In genomic region chr8:84656641-84657126, GRCm38 (mm10) we compare ENCODE assay signal across 7 mouse cellular contexts. TPM values are rescaled to one million over a fixed set of nuclear protein-coding genes. Genes with fewer than 3 reads are reported as not detected.
A peak's percentile ranks its signal among the peaks of the same experiment; 100 is the strongest.
DNase-seq lines count a peak whose midpoint lies in the region; ATAC-seq and TF ChIP-seq lines count a peak whose summit lies in the region.

No protein-coding gene starts in this region.

- no peaks in the 10 kb centered on the region for H3K36me3 ChIP-seq in intestine, embryonic 14.5 days (ENCODE audit: control insufficient read depth, insufficient read depth, low read length)
- H3K36me3 ChIP-seq in liver, postnatal 0 days (replicated peaks; ENCODE audit: insufficient read depth, low read length), result no peaks in the 10 kb centered on the region
- H3K36me3 ChIP-seq in neural tube, embryonic 12.5 days, result no peaks in the 10 kb centered on the region

- H3K4me1 ChIP-seq in intestine, embryonic 14.5 days (replicated peaks; ENCODE audit: control insufficient read depth, insufficient read depth, low read length), result peaks cover 56% of the 10 kb centered on the region
- peaks cover 50% of the 10 kb centered on the region for H3K4me1 ChIP-seq in liver, postnatal 0 days (ENCODE audit: insufficient read depth)
- peaks cover 45% of the 10 kb centered on the region for H3K4me1 ChIP-seq in neural tube, embryonic 12.5 days

- intact Hi-C loops in gastrocnemius, postnatal 14 days (cut with DNase I; ENCODE audit: low total_unique reads), result no loop called here

- peak overlapping the region; percentile 87 for H3K4me2 ChIP-seq in intestine, embryonic 14.5 days (ENCODE audit: low read length)
- H3K4me2 ChIP-seq in liver, postnatal 0 days (ENCODE audit: low read depth, low read length), result peak overlapping the region; percentile 75
- peak overlapping the region; percentile 56 for H3K4me2 ChIP-seq in neural tube, embryonic 12.5 days (replicated peaks)

- no peaks in the 10 kb centered on the region for H3K9me3 ChIP-seq in intestine, embryonic 14.5 days (ENCODE audit: control insufficient read depth, low read length)
- H3K9me3 ChIP-seq in liver, postnatal 0 days (ENCODE audit: low read length), result no peaks in the 10 kb centered on the region
- no peaks in the 10 kb centered on the region for H3K9me3 ChIP-seq in neural tube, embryonic 12.5 days

- no peak for TF ChIP-seq EP300 in liver, postnatal 0 days (IDR thresholded peaks at IDR 0.05; ENCODE audit: low read depth)

- TF ChIP-seq CTCF in liver, postnatal 0 days (IDR thresholded peaks at IDR 0.05; ENCODE audit: low read depth), result no peak

- peak; percentile 88 for DNase-seq in NIH3T3 (ENCODE audit: low read depth)
- peak; percentile 56 to 57 for DNase-seq in cerebellum, postnatal 14 days
- DNase-seq in gastrocnemius, postnatal 14 days, result peak; percentile 72
- peak; percentile 87 for DNase-seq in intestine, embryonic 14.5 days (ENCODE audit: low spot score)
- DNase-seq in liver, postnatal 0 days, result peak; percentile 77
- DNase-seq in thymus, postnatal 36 days, result peak; percentile 73 to 85

- H3K27ac ChIP-seq in intestine, embryonic 14.5 days (ENCODE audit: low read depth), result peak overlapping the region; percentile 99
- peak overlapping the region; percentile 67 for H3K27ac ChIP-seq in liver, postnatal 0 days (ENCODE audit: low read depth)
- peak overlapping the region; percentile 83 for H3K27ac ChIP-seq in neural tube, embryonic 12.5 days

- no peaks in the 10 kb centered on the region for H3K27me3 ChIP-seq in intestine, embryonic 14.5 days (replicated peaks; ENCODE audit: control insufficient read depth, insufficient read depth, low read length)
- H3K27me3 ChIP-seq in liver, postnatal 0 days (ENCODE audit: insufficient read depth, low read length), result no peaks in the 10 kb centered on the region
- H3K27me3 ChIP-seq in neural tube, embryonic 12.5 days (replicated peaks), result no peaks in the 10 kb centered on the region

- WGBS in intestine, embryonic 14.5 days, result under 1% methylated on average over 23 of the region's 23 CpGs
- WGBS in liver, postnatal 0 days (ENCODE audit: insufficient replicate concordance), result under 1% methylated on average over 23 of the region's 23 CpGs
- WGBS in neural tube, embryonic 12.5 days, result 2% methylated on average over 23 of the region's 23 CpGs

- H3K9ac ChIP-seq in intestine, embryonic 14.5 days (ENCODE audit: low read length), result peak overlapping the region; percentile 71
- H3K9ac ChIP-seq in liver, postnatal 0 days (replicated peaks), result peak overlapping the region; percentile 71
- H3K9ac ChIP-seq in neural tube, embryonic 12.5 days, result peak overlapping the region; percentile 41

- peak overlapping the region; percentile 52 for H3K4me3 ChIP-seq in intestine, embryonic 14.5 days (ENCODE audit: low read depth, low read length)
- H3K4me3 ChIP-seq in liver, postnatal 0 days (ENCODE audit: low read depth, low read length), result peak overlapping the region; percentile 40
- peak overlapping the region; percentile 29 for H3K4me3 ChIP-seq in neural tube, embryonic 12.5 days

- peak; percentile 59 for ATAC-seq in intestine, embryonic 14.5 days (replicated peaks; ENCODE audit: low FRiP score, low TSS enrichment, low read depth)
- peak; percentile 26 for ATAC-seq in liver, postnatal 0 days
- ATAC-seq in neural tube, embryonic 12.5 days (ENCODE audit: low FRiP score, low read depth), result 0 out of 2 replicates have a peak, but pooled peaks have one; percentile 1

RNA-seq across cellular contexts. Expression of gene Ier2, which starts 6.0 kb away (rescaled TPM):
- total RNA-seq in gastrocnemius, postnatal 14 days (2021), result 10 to 100 TPM; 10.5 to 10.8 TPM
- 73.2 and 75.5 TPM in 2 replicates for polyA plus RNA-seq in intestine, embryonic 14.5 days (2014; fragmentation: Nextera tagmentation; extraction: Ambion mirVana)
- polyA plus RNA-seq in liver, postnatal 0 days (2015; fragmentation: Nextera tagmentation; extraction: Ambion mirVana), result 32.3 and 32.9 TPM in 2 replicates
- 72.4 and 72.8 TPM in 2 replicates for polyA plus RNA-seq in neural tube, embryonic 12.5 days (2016; fragmentation: Nextera tagmentation; extraction: Ambion mirVana)

RNA-seq across cellular contexts. Expression of gene Trmt1, which starts 29.4 kb away (rescaled TPM):
- total RNA-seq in gastrocnemius, postnatal 14 days (2021), result 10 to 100 TPM; 26.0 to 36.2 TPM
- polyA plus RNA-seq in intestine, embryonic 14.5 days (2014; fragmentation: Nextera tagmentation; extraction: Ambion mirVana), result 85.9 and 87.0 TPM in 2 replicates
- polyA plus RNA-seq in liver, postnatal 0 days (2015; fragmentation: Nextera tagmentation; extraction: Ambion mirVana), result 21.3 TPM in 2 replicates
- polyA plus RNA-seq in neural tube, embryonic 12.5 days (2016; fragmentation: Nextera tagmentation; extraction: Ambion mirVana), result 58.5 and 59.1 TPM in 2 replicates

RNA-seq across cellular contexts. Expression of gene Nacc1, which starts 31.0 kb away (rescaled TPM):
- total RNA-seq in gastrocnemius, postnatal 14 days (2021), result 10 to 100 TPM; 25.7 to 33.6 TPM
- polyA plus RNA-seq in intestine, embryonic 14.5 days (2014; fragmentation: Nextera tagmentation; extraction: Ambion mirVana), result 23.7 and 25.0 TPM in 2 replicates
- 3.3 and 3.6 TPM in 2 replicates for polyA plus RNA-seq in liver, postnatal 0 days (2015; fragmentation: Nextera tagmentation; extraction: Ambion mirVana)
- polyA plus RNA-seq in neural tube, embryonic 12.5 days (2016; fragmentation: Nextera tagmentation; extraction: Ambion mirVana), result 17.2 and 19.2 TPM in 2 replicates

RNA-seq across cellular contexts. Expression of gene Lyl1, which starts 44.6 kb away (rescaled TPM):
- 1 to 10 TPM; 2.7 to 2.9 TPM for total RNA-seq in gastrocnemius, postnatal 14 days (2021)
- 4.3 and 5.2 TPM in 2 replicates for polyA plus RNA-seq in intestine, embryonic 14.5 days (2014; fragmentation: Nextera tagmentation; extraction: Ambion mirVana)
- polyA plus RNA-seq in liver, postnatal 0 days (2015; fragmentation: Nextera tagmentation; extraction: Ambion mirVana), result 24.6 and 25.7 TPM in 2 replicates
- polyA plus RNA-seq in neural tube, embryonic 12.5 days (2016; fragmentation: Nextera tagmentation; extraction: Ambion mirVana), result 4.4 and 4.5 TPM in 2 replicates

Comparison
In these comparisons a context has a peak if more than half of its experiments do, and no peak if none do; other contexts are left out.
1. Peak in every context shown above with its lines: DNase-seq, ATAC-seq, H3K4me3 ChIP-seq and H3K27ac ChIP-seq.
2. ATAC-seq: peak in every context shown above with its lines; median percentile 59 in intestine, embryonic 14.5 days; 26 in liver, postnatal 0 days; 1 in neural tube, embryonic 12.5 days.